Mouse (Mus musculus) ES-Bruce4 (cell line): ENCODE measurements around the gene Cyp4f14. TPM values are rescaled to one million over a fixed set of nuclear protein-coding genes. Genes with fewer than 3 reads are reported as not detected.

Experiments
- H3K27ac ChIP-seq: 2 replicates; pipeline ENCODE4 v1.5.1; 2012; ENCODE audit warnings: low read length, inconsistent platforms; ENCODE audit not compliant: insufficient read depth
- H3K27me3 ChIP-seq: 2 replicates; pipeline ENCODE4 v1.6.1; 2012; ENCODE audit warnings: mild to moderate bottlenecking, low read length, inconsistent platforms; ENCODE audit not compliant: control insufficient read depth, poor library complexity, insufficient read depth, severe bottlenecking
- H3K36me3 ChIP-seq: 2 replicates; pipeline ENCODE4 v1.6.1; 2012; ENCODE audit warnings: inconsistent platforms, mild to moderate bottlenecking, low read length, moderate library complexity; ENCODE audit not compliant: control insufficient read depth, poor library complexity, insufficient read depth, severe bottlenecking
- H3K4me1 ChIP-seq: one replicate; pipeline ENCODE4 v1.8.1; 2011; ENCODE audit warnings: low read length; ENCODE audit not compliant: control insufficient read depth, insufficient read depth
- H3K4me3 ChIP-seq: 2 replicates; pipeline ENCODE4 v1.5.1; 2011; ENCODE audit warnings: low read depth, mild to moderate bottlenecking, low read length
- H3K9ac ChIP-seq: 2 replicates; pipeline ENCODE4 v1.6.1; 2012; ENCODE audit warnings: low read depth, mild to moderate bottlenecking, inconsistent platforms; ENCODE audit not compliant: poor library complexity, severe bottlenecking
- H3K9me3 ChIP-seq: replicated peaks from 2 replicates; pipeline ENCODE4 v1.6.1; 2012; ENCODE audit warnings: mild to moderate bottlenecking, low read length, inconsistent platforms; ENCODE audit not compliant: control insufficient read depth, poor library complexity, insufficient read depth, severe bottlenecking
- CTCF ChIP-seq: IDR thresholded peaks from one replicate; pipeline ENCODE4 v1.8.1; 2011; ENCODE audit warnings: low read depth, low read length
- EP300 ChIP-seq: IDR thresholded peaks from 2 replicates; pipeline ENCODE4 v1.6.1; 2011; ENCODE audit warnings: low read depth, low read length; ENCODE audit not compliant: insufficient read depth
- POLR2A ChIP-seq: IDR thresholded peaks from one replicate; pipeline ENCODE4 v1.8.1; 2011; ENCODE audit warnings: low read length; ENCODE audit not compliant: insufficient read depth
- polyA plus RNA-seq: library from polyadenylated mRNA; stranded (reverse); fragments of >200 nt; gene quantifications from 2 replicates; pipeline ENCODE4 v1.2.4, GENCODE M21; 2011; ENCODE audit warnings: low read depth; ENCODE audit not compliant: missing spikeins, insufficient read depth, insufficient read length

Gene Cyp4f14
- polyA plus RNA-seq, 1 experiment: not detected

- TF ChIP-seq POLR2A: peak; percentile 67
- no peak for TF ChIP-seq CTCF
- TF ChIP-seq EP300: no peak
- no peak overlapping the region for H3K27ac ChIP-seq
Measured at GRCm38 (mm10) chr17:32924658-32925312, 7.6 kb upstream of the Cyp4f14 start.

GRCm38 (mm10) chr17:32923681-32924080 lies 6.5 kb upstream of the Cyp4f14 start:
- H3K9ac ChIP-seq: peak overlapping the region; percentile 66; the same call in 1 of the 2 replicates
- H3K4me3 ChIP-seq: no peak overlapping the region
- no peaks in the 10 kb centered on the region; the same call in 1 of the 2 replicates for H3K27me3 ChIP-seq
- H3K27ac ChIP-seq: no peak overlapping the region
- H3K36me3 ChIP-seq: no peaks in the 10 kb centered on the region
- no peaks in the 10 kb centered on the region for H3K9me3 ChIP-seq
- no peaks in the 10 kb centered on the region for H3K4me1 ChIP-seq
- TF ChIP-seq CTCF: no peak
- no peak for TF ChIP-seq POLR2A
- TF ChIP-seq EP300: no peak

More at GRCm38 (mm10) chr17:32924658-32925312, 7.6 kb upstream of the Cyp4f14 start:
- Histone ChIP-seq H3K4me3 (peak overlapping the region; percentile 86), H3K4me1 (no peaks in the 10 kb centered on the region), H3K36me3 (no peaks in the 10 kb centered on the region), H3K9ac (peak overlapping the region; percentile 66), H3K27me3 (no peaks in the 10 kb centered on the region), H3K9me3 (no peaks in the 10 kb centered on the region)

- H3K27me3 ChIP-seq: no peaks in the 10 kb centered on the region; the same call in 1 of the 2 replicates
- TF ChIP-seq POLR2A (no peak), EP300 (no peak), CTCF (no peak)
- H3K4me3 ChIP-seq: no peak overlapping the region
- H3K9me3 ChIP-seq: no peaks in the 10 kb centered on the region
- H3K4me1 ChIP-seq: no peaks in the 10 kb centered on the region
- no peak overlapping the region for H3K27ac ChIP-seq
- no peak overlapping the region for H3K9ac ChIP-seq
- H3K36me3 ChIP-seq: no peaks in the 10 kb centered on the region
Measured at GRCm38 (mm10) chr17:32919123-32919522, 2.0 kb upstream of the Cyp4f14 start.

- Histone ChIP-seq H3K4me3 (no peak overlapping the region), H3K27me3 (no peaks in the 10 kb centered on the region; the same call in 1 of the 2 replicates), H3K27ac (no peak overlapping the region), H3K9me3 (no peaks in the 10 kb centered on the region), H3K9ac (no peak overlapping the region), H3K4me1 (no peaks in the 10 kb centered on the region), H3K36me3 (no peaks in the 10 kb centered on the region)
- TF ChIP-seq POLR2A (no peak), CTCF (no peak), EP300 (no peak)
Measured at GRCm38 (mm10) chr17:32916075-32916474, 1.1 kb downstream of the Cyp4f14 start.

- TF ChIP-seq POLR2A (no peak), CTCF (no peak), EP300 (no peak)
- H3K36me3 ChIP-seq: no peaks in the 10 kb centered on the region
- no peaks in the 10 kb centered on the region for H3K4me1 ChIP-seq
- H3K9me3 ChIP-seq: no peaks in the 10 kb centered on the region
- no peak overlapping the region for H3K4me3 ChIP-seq
- H3K27ac ChIP-seq: no peak overlapping the region
- no peak overlapping the region for H3K9ac ChIP-seq
- H3K27me3 ChIP-seq: no peaks in the 10 kb centered on the region
Measured at GRCm38 (mm10) chr17:32906172-32906571, 11.0 kb downstream of the Cyp4f14 start.

GRCm38 (mm10) chr17:32905239-32905638 lies 11.9 kb downstream of the Cyp4f14 start:
- no peaks in the 10 kb centered on the region for H3K4me1 ChIP-seq
- H3K36me3 ChIP-seq: no peaks in the 10 kb centered on the region
- no peak overlapping the region for H3K9ac ChIP-seq
- H3K27ac ChIP-seq: no peak overlapping the region
- H3K4me3 ChIP-seq: peak overlapping the region; percentile 33
- H3K9me3 ChIP-seq: no peaks in the 10 kb centered on the region
- TF ChIP-seq POLR2A (no peak), EP300 (no peak), CTCF (peak; percentile 89)
- H3K27me3 ChIP-seq: no peaks in the 10 kb centered on the region
